Mouse (Mus musculus) bone marrow, adult 2 months (tissue): ENCODE results near the gene Stra8.

Experiments used
- CTCF ChIP-seq: fragments of 200-500 bp; IDR thresholded peaks from 2 replicates; pipeline ENCODE4 v1.5.1; 2011; ENCODE audit warnings: low read length, control low read depth; ENCODE audit not compliant: control insufficient read depth, insufficient read depth
- POLR2A ChIP-seq: fragments of 200-500 bp; IDR thresholded peaks from 2 replicates; pipeline ENCODE4 v1.6.1; 2011; ENCODE audit warnings: low read depth, mild to moderate bottlenecking, control low read depth, low read length, borderline replicate concordance; ENCODE audit not compliant: control insufficient read depth

DNA sequence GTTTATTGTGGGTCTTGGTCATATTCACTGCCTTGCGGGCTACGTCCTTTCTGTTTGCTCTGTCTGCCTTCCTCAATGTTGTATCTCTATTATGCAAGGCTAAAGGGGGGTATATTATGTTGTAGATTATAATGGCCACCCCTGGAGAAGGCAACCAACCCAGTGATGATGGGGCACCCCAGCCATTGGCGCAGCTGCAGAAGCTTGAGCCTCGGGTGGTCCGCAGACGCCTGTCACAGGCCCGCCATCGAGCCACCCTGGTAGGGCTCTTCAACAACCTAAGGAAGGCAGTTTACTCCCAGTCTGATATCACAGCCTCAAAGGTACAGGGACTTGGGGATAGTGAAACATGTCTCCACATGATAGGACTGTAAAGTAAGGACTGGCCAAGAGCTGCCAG, 7.6 kb downstream of the Stra8 start:
- TF ChIP-seq CTCF: no peak
- TF ChIP-seq POLR2A: no peak
